Mouse (Mus musculus) olfactory bulb, adult 2 months (tissue): ENCODE measurements around the gene Inhbe.

Experiments used
- CTCF ChIP-seq: fragments of 200-500 bp; IDR thresholded peaks from 2 replicates; pipeline ENCODE4 v1.5.1; 2012; ENCODE audit warnings: low read depth, mild to moderate bottlenecking, low read length, moderate library complexity; ENCODE audit not compliant: insufficient read depth
- POLR2A ChIP-seq: fragments of 200-500 bp; IDR thresholded peaks from 2 replicates; pipeline ENCODE4 v1.6.1; 2012; ENCODE audit warnings: mild to moderate bottlenecking, low read depth, low read length, moderate library complexity; ENCODE audit not compliant: insufficient read depth

- TF ChIP-seq POLR2A (no peak), CTCF (no peak)
Observed at GRCm38 (mm10) chr10:127351285-127351595, 3.0 kb downstream of the Inhbe start.
